Comparison of ENCODE assay signal across 7 mouse cellular contexts in genomic region chr11:106500393-106501307, GRCm38 (mm10). TPM values are rescaled to one million over a fixed set of nuclear protein-coding genes. Genes with fewer than 3 reads are reported as not detected.
DNase-seq lines count a peak whose midpoint lies in the region; ATAC-seq lines count a peak whose summit lies in the region.

No protein-coding gene starts in this region.

- H3K4me2 ChIP-seq in intestine, embryonic 15.5 days (replicated peaks): peak overlapping the region; percentile 77

- peak; percentile 97 for ATAC-seq in intestine, embryonic 15.5 days

- intact Hi-C loops in gastrocnemius, postnatal 36 days (cut with DNase I): no loop called here
- intact Hi-C loops in left cerebral cortex, postnatal 25 days (cut with DNase I): loop anchor here (5.0 to 10.0 kb wide), 2 partner anchors 62 to 244 kb away; no protein-coding TSS in a partner anchor

- peak overlapping the region; percentile 82 for H3K4me3 ChIP-seq in intestine, embryonic 15.5 days (replicated peaks)
- peak overlapping the region; percentile 92 for H3K4me3 ChIP-seq in midbrain, embryonic 10.5 days

- under 1% methylated on average over 52 of the region's 55 CpGs for WGBS in intestine, embryonic 15.5 days
- WGBS in midbrain, embryonic 10.5 days: under 1% methylated on average over 51 of the region's 55 CpGs

- peak overlapping the region; percentile 98 for H3K27ac ChIP-seq in intestine, embryonic 15.5 days
- H3K27ac ChIP-seq in midbrain, embryonic 10.5 days (replicated peaks): peak overlapping the region; percentile 100

- no peaks in the 10 kb centered on the region for H3K4me1 ChIP-seq in intestine, embryonic 15.5 days (replicated peaks)
- peaks cover 30% of the 10 kb centered on the region for H3K4me1 ChIP-seq in midbrain, embryonic 10.5 days

- no peaks in the 10 kb centered on the region for H3K9me3 ChIP-seq in intestine, embryonic 15.5 days
- no peaks in the 10 kb centered on the region for H3K9me3 ChIP-seq in midbrain, embryonic 10.5 days (replicated peaks)

- peak overlapping the region; percentile 99 for H3K9ac ChIP-seq in intestine, embryonic 15.5 days

- no peaks in the 10 kb centered on the region for H3K27me3 ChIP-seq in intestine, embryonic 15.5 days (replicated peaks)
- no peaks in the 10 kb centered on the region for H3K27me3 ChIP-seq in midbrain, embryonic 10.5 days (ENCODE audit: low read depth, poor library complexity, severe bottlenecking)

- H3K36me3 ChIP-seq in intestine, embryonic 15.5 days: no peaks in the 10 kb centered on the region
- H3K36me3 ChIP-seq in midbrain, embryonic 10.5 days: no peaks in the 10 kb centered on the region; the same call in 1 of the 2 replicates

- peak; percentile 95 for DNase-seq in adrenal gland, adult 2 months
- DNase-seq in embryo, embryonic 11.5 days (ENCODE audit: low read depth, low spot score): peak; percentile 93
- DNase-seq in gastrocnemius, postnatal 36 days: peak; percentile 89 to 90
- DNase-seq in left cerebral cortex, postnatal 25 days (ENCODE audit: low spot score in 2 of 2): peak; percentile 94 to 99
- peak; percentile 94 for DNase-seq in midbrain, embryonic 10.5 days (ENCODE audit: low spot score)
- DNase-seq in right cerebral cortex, postnatal 4 days: peak; percentile 82

RNA-seq across cellular contexts. Expression of gene Ern1, which starts 13.0 kb away (rescaled TPM):
- total RNA-seq in adrenal gland, adult 2 months (2021): 100 to 1,000 TPM in 1 of 2 experiments, 10 to 100 TPM in 1; 90.7 to 119 TPM
- 608 and 700 TPM in 2 replicates for polyA plus RNA-seq in adrenal gland, adult 2 months (2012; rRNA removed)
- 1 to 10 TPM; 5.2 to 8.1 TPM for total RNA-seq in gastrocnemius, postnatal 36 days (2021)
- 4.8 and 5.8 TPM in 2 replicates for polyA plus RNA-seq in intestine, embryonic 15.5 days (2015; fragmentation: Nextera tagmentation; extraction: Ambion mirVana)
- total RNA-seq in left cerebral cortex, postnatal 25 days (2021): 1 to 10 TPM; 8.4 to 9.8 TPM
- polyA plus RNA-seq in midbrain, embryonic 10.5 days (2016; fragmentation: Nextera tagmentation; extraction: Ambion mirVana): 5.0 and 5.2 TPM in 2 replicates

Comparison
In these comparisons a context has a peak if more than half of its experiments do, and no peak if none do; other contexts are left out.
1. Peak in every context shown above with its lines: DNase-seq, ATAC-seq, H3K4me3 ChIP-seq and H3K27ac ChIP-seq.
2. RNA of gene Ern1, which starts 13.0 kb away (total RNA-seq): 90.7 to 119 TPM in adrenal gland, adult 2 months; 8.4 to 9.8 TPM in left cerebral cortex, postnatal 25 days and 5.2 to 8.1 TPM in gastrocnemius, postnatal 36 days; every median in the first group is over 4 times any median in the second.